Mouse (Mus musculus) brain, embryonic 14.5 days (tissue): Measurements from ENCODE around the gene Zdhhc8.

Experiments used
- CTCF ChIP-seq: fragments of 200-500 bp; IDR thresholded peaks from 2 replicates; pipeline ENCODE4 v1.5.1; 2012; ENCODE audit warnings: inconsistent platforms, mild to moderate bottlenecking, moderate library complexity, borderline replicate concordance; ENCODE audit not compliant: insufficient read depth, insufficient read length; ENCODE audit errors: extremely low read depth
- POLR2A ChIP-seq: fragments of 200-500 bp; IDR thresholded peaks from 2 replicates; pipeline ENCODE4 v1.6.1; 2012; ENCODE audit warnings: mild to moderate bottlenecking, inconsistent platforms, borderline replicate concordance; ENCODE audit not compliant: poor library complexity, insufficient read depth, insufficient read length, severe bottlenecking; ENCODE audit errors: extremely low read depth

DNA sequence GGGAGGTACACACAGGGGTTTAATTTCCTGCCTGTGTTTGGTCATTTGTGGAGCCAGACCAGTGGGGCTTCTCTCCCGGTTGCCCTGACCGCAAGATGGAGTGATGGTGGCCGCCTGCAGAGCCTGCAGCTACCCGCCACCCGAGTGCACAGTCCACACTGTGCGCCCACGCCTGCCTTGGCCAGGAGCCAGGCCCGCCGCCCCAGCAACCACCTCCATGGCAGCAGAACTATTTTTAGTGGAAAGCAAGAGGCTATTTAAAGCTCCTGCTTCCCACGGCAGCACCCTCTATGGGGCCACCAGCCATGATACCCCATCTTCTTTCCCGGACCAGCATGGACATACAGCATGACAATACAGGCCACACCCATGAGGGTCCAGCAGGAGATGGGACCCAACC lies 5.3 kb downstream of the Zdhhc8 start:
- TF ChIP-seq POLR2A, result no peak
- no peak for TF ChIP-seq CTCF
